Mouse (Mus musculus): ENCODE measurements at regions not wholly inside any gene's neighbourhood (a gene's known extent, or its start where the extent isn't known, plus 50 kb on each side); places are given as distances from the start of the nearest gene placed in this dataset.

GRCm38 (mm10) chr10:111382206-111382930, 83.9 kb downstream of the Bbs10 start:
- TF ChIP-seq CTCF (IDR thresholded peaks at IDR 0.05; ENCODE audit: low read depth) (no peak), EP300 (optimal IDR thresholded peaks at IDR 0.05) (no peak)
